Mouse (Mus musculus): ENCODE data around the gene Gm15517. TPM values are rescaled to one million over a fixed set of nuclear protein-coding genes. Genes with fewer than 3 reads are reported as not detected.

Gene Gm15517
- not detected in 2 replicates for polyA plus RNA-seq (2015; fragmentation: Nextera tagmentation; extraction: Ambion mirVana)

GRCm38 (mm10) chr7:44261147-44261546 is at the start of gene Gm15517:
TSS of gene Gm15517 (plus strand) at chr7:44261447.

GRCm38 (mm10) chr7:44215645-44216044 is 45.6 kb upstream of the Gm15517 start, which contains the start of gene Klk1b5:
TSS of gene Klk1b5 (plus strand) at chr7:44215945.

GRCm38 (mm10) chr7:44225076-44225475 is 36.2 kb upstream of the Gm15517 start, which contains the start of gene Klk1:
TSS of gene Klk1 (plus strand) at chr7:44225360.

GRCm38 (mm10) chr7:44235909-44236308 is 25.3 kb upstream of the Gm15517 start, which contains the start of gene Gm36864:
TSS of gene Gm36864 (plus strand) at chr7:44236177.

GRCm38 (mm10) chr7:44246055-44246983 is 14.9 kb upstream of the Gm15517 start, which contains the start of the genes 1700028J19Rik and 2410002F23Rik:
TSS of gene 1700028J19Rik (minus strand) at chr7:44246695.
TSS of gene 2410002F23Rik (plus strand) at chr7:44246722.

GRCm38 (mm10) chr7:44257278-44257677 is 4.0 kb upstream of the Gm15517 start, which contains the start of gene Acp4:
TSS of gene Acp4 (minus strand) at chr7:44257378.

GRCm38 (mm10) chr7:44306516-44307240 is 45.4 kb downstream of the Gm15517 start, which contains the start of gene Clec11a:
TSS of gene Clec11a (minus strand) at chr7:44306902.

GRCm38 (mm10) chr7:44309475-44310284 is 48.4 kb downstream of the Gm15517 start, which contains the start of gene Shank1:
TSS of gene Shank1 (plus strand) at chr7:44310253.

Other genes starting within 250 kb of the Gm15517 start
- gene Klk1b26, start 249.3 kb upstream of the Gm15517 start, polyA plus RNA-seq (2015; fragmentation: Nextera tagmentation; extraction: Ambion mirVana) = not detected in 2 replicates
- gene Klk1b27, start 209.2 kb upstream of the Gm15517 start, polyA plus RNA-seq (2015; fragmentation: Nextera tagmentation; extraction: Ambion mirVana) = not detected in 2 replicates
- gene Klk1b21, start 159.1 kb upstream of the Gm15517 start, polyA plus RNA-seq (2015; fragmentation: Nextera tagmentation; extraction: Ambion mirVana) = not detected in 2 replicates
- not detected in 2 replicates for gene Klk1b22, start 148.8 kb upstream of the Gm15517 start, polyA plus RNA-seq (2015; fragmentation: Nextera tagmentation; extraction: Ambion mirVana)
- gene Klk1b16, start 124.7 kb upstream of the Gm15517 start, polyA plus RNA-seq (2015; fragmentation: Nextera tagmentation; extraction: Ambion mirVana) = not detected in 2 replicates
- gene Klk1b24, start 73.2 kb upstream of the Gm15517 start, polyA plus RNA-seq (2015; fragmentation: Nextera tagmentation; extraction: Ambion mirVana) = not detected in 2 replicates
- gene Klk1b3, start 63.3 kb upstream of the Gm15517 start, polyA plus RNA-seq (2015; fragmentation: Nextera tagmentation; extraction: Ambion mirVana) = not detected in 2 replicates
- not detected in 2 replicates for gene Klk1b4, start 54.0 kb upstream of the Gm15517 start, polyA plus RNA-seq (2015; fragmentation: Nextera tagmentation; extraction: Ambion mirVana)
- gene Klk1b5, start 45.5 kb upstream of the Gm15517 start, polyA plus RNA-seq (2015; fragmentation: Nextera tagmentation; extraction: Ambion mirVana) = not detected in 2 replicates
- 3.1 and 6.4 TPM in 2 replicates for gene Klk1, start 36.1 kb upstream of the Gm15517 start, polyA plus RNA-seq (2015; fragmentation: Nextera tagmentation; extraction: Ambion mirVana)
- not detected in 2 replicates for gene Gm36864, start 25.3 kb upstream of the Gm15517 start, polyA plus RNA-seq (2015; fragmentation: Nextera tagmentation; extraction: Ambion mirVana)
- gene 1700028J19Rik, start 14.8 kb upstream of the Gm15517 start, polyA plus RNA-seq (2015; fragmentation: Nextera tagmentation; extraction: Ambion mirVana) = 0.97 and 1.3 TPM in 2 replicates
- 47.8 and 54.6 TPM in 2 replicates for gene 2410002F23Rik, start 14.7 kb upstream of the Gm15517 start, polyA plus RNA-seq (2015; fragmentation: Nextera tagmentation; extraction: Ambion mirVana)
- gene Acp4, start 4.1 kb upstream of the Gm15517 start, polyA plus RNA-seq (2015; fragmentation: Nextera tagmentation; extraction: Ambion mirVana) = not detected in 2 replicates
- gene Clec11a, start 45.5 kb downstream of the Gm15517 start, polyA plus RNA-seq (2015; fragmentation: Nextera tagmentation; extraction: Ambion mirVana) = 2.0 and 3.4 TPM in 2 replicates
- 0.16 and 0.18 TPM in 2 replicates for gene Shank1, start 48.8 kb downstream of the Gm15517 start, polyA plus RNA-seq (2015; fragmentation: Nextera tagmentation; extraction: Ambion mirVana)
- 0.12 and 0.17 TPM in 2 replicates for gene Syt3, start 122.7 kb downstream of the Gm15517 start, polyA plus RNA-seq (2015; fragmentation: Nextera tagmentation; extraction: Ambion mirVana)
- gene 1700008O03Rik, start 124.4 kb downstream of the Gm15517 start, polyA plus RNA-seq (2015; fragmentation: Nextera tagmentation; extraction: Ambion mirVana) = 0.18 and 0.63 TPM in 2 replicates
- gene Lrrc4b, start 167.6 kb downstream of the Gm15517 start, polyA plus RNA-seq (2015; fragmentation: Nextera tagmentation; extraction: Ambion mirVana) = 0.06 and 0.17 TPM in 2 replicates
- gene Aspdh, start 203.9 kb downstream of the Gm15517 start, polyA plus RNA-seq (2015; fragmentation: Nextera tagmentation; extraction: Ambion mirVana) = not detected in 2 replicates
- gene Josd2, start 206.5 kb downstream of the Gm15517 start, polyA plus RNA-seq (2015; fragmentation: Nextera tagmentation; extraction: Ambion mirVana) = 113 and 125 TPM in 2 replicates
- 49.2 and 53.7 TPM in 2 replicates for gene Emc10, start 235.1 kb downstream of the Gm15517 start, polyA plus RNA-seq (2015; fragmentation: Nextera tagmentation; extraction: Ambion mirVana)
- gene Fam71e1, start 235.1 kb downstream of the Gm15517 start, polyA plus RNA-seq (2015; fragmentation: Nextera tagmentation; extraction: Ambion mirVana) = 4.0 and 5.3 TPM in 2 replicates

Data from spleen, postnatal 0 days (tissue).